Mouse (Mus musculus) left cerebral cortex, adult 8-10 months (tissue): Measurements from ENCODE around the gene Nup188. TPM values are rescaled to one million over a fixed set of nuclear protein-coding genes. Genes with fewer than 3 reads are reported as not detected.

Experiments
- DNase-seq, 2 experiments: peaks; one replicate each; pipeline ENCODE4 v3.0.0; 2022; ENCODE audit warnings: low spot score in 2 of 2
- total RNA-seq, 4 experiments: library from RNA; stranded (reverse); gene quantifications; 2 replicates each; pipeline ENCODE4 v1.2.4; 2022

Nup188 gene
- total RNA-seq, 4 experiments from 2014 or later, result 16.7 to 23.0 (median 19.6) TPM

- no peak for DNase-seq
These were observed 3.0 kb upstream of the Nup188 start for GRCm38 (mm10) chr2:30283193-30283592.

GRCm38 (mm10) chr2:30285004-30285403 lies 1.2 kb upstream of the Nup188 start:
- no peak for DNase-seq

GRCm38 (mm10) chr2:30285416-30286181 lies 598 bp upstream of the Nup188 start:
- no peak for DNase-seq

GRCm38 (mm10) chr2:30287027-30287373 lies 803 bp downstream of the Nup188 start:
- no peak for DNase-seq

GRCm38 (mm10) chr2:30299525-30299924 lies 13.3 kb downstream of the Nup188 start:
- no peak for DNase-seq

- DNase-seq, result no peak
These were observed 13.8 kb downstream of the Nup188 start for GRCm38 (mm10) chr2:30299966-30300365.

GRCm38 (mm10) chr2:30306087-30306486 lies 19.9 kb downstream of the Nup188 start:
- DNase-seq, result no peak

GRCm38 (mm10) chr2:30309351-30309750 lies 23.2 kb downstream of the Nup188 start:
- DNase-seq, result no peak

GRCm38 (mm10) chr2:30311481-30311880 lies 25.3 kb downstream of the Nup188 start:
- DNase-seq, result no peak

GRCm38 (mm10) chr2:30316136-30316535 lies 29.9 kb downstream of the Nup188 start:
- DNase-seq, result no peak

- DNase-seq, result no peak
These were observed 30.8 kb downstream of the Nup188 start for GRCm38 (mm10) chr2:30316955-30317354.

GRCm38 (mm10) chr2:30319260-30319659 lies 33.1 kb downstream of the Nup188 start:
- no peak for DNase-seq

- DNase-seq, result no peak
These were observed 36.9 kb downstream of the Nup188 start for GRCm38 (mm10) chr2:30323111-30323510.

GRCm38 (mm10) chr2:30325296-30325695 lies 39.1 kb downstream of the Nup188 start:
- DNase-seq, result no peak

GRCm38 (mm10) chr2:30327276-30327675 lies 41.1 kb downstream of the Nup188 start:
- no peak for DNase-seq

- DNase-seq, result no peak
These were observed 42.6 kb downstream of the Nup188 start for GRCm38 (mm10) chr2:30328791-30329190.

- no peak for DNase-seq
These were observed 49.1 kb downstream of the Nup188 start for GRCm38 (mm10) chr2:30335324-30335723.

GRCm38 (mm10) chr2:30336174-30336915 lies 50.1 kb downstream of the Nup188 start:
- DNase-seq, result no peak

- no peak for DNase-seq
These were observed 51.0 kb downstream of the Nup188 start for GRCm38 (mm10) chr2:30337179-30337578.

GRCm38 (mm10) chr2:30342061-30342460 lies 55.9 kb downstream of the Nup188 start:
- no peak for DNase-seq

GRCm38 (mm10) chr2:30342544-30342943 lies 56.3 kb downstream of the Nup188 start:
- DNase-seq, result no peak

- DNase-seq, result no peak
These were observed 57.5 kb downstream of the Nup188 start for GRCm38 (mm10) chr2:30343601-30344137.
